Mouse (Mus musculus): ENCODE results near the gene Zbtb1.

DNA sequence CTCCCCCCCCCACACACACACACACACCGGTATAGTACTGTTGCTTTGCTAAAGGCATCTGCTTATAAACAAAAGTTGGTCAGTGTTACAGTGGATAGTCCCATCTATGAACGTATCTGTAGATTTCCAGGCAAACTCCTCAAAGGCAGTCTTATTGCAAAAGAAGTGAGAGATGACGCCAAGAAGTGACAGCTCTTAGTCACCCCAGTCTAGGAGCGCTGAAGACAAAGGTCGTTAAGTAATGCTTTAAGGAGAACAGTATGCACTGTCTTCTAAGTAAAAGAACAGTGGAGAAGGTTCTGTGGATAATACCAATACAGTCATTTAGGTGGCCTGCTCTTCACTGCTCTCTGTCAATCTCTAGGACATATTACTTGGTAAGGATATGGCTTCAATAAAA, 22.9 kb downstream of the Zbtb1 start:
- TF ChIP-seq GATA1 (IDR thresholded peaks at IDR 0.05; ENCODE audit: low read length) (no peak), TAL1 (IDR thresholded peaks at IDR 0.05; ENCODE audit: low read length) (no peak)
